Mouse (Mus musculus): ENCODE measurements around the gene Napa.

Napa gene

GRCm38 (mm10) chr7:16133691-16134090, 35.4 kb downstream of the Napa start:
- DNase-seq, result no peak

DNA sequence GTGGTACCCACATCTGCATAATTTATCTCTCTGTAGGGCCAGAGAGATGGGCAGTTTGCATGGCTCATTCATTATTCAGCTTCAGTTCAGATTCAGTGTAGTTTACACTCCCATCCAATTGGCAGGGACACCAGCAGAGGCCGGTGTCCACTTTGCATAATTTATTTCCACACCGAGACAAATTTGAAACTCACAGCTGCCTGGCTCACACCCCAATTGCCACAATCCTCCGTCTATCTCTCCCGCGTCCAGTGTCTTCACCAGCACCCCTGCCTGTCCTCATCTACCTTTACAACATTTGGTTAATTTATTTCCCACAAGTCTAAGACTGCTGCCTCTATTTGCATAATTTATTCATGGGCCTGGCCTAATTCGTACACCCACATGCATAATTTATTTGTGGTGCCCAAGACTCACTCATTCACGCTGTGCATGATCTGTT, 36.7 kb downstream of the Napa start:
- DNase-seq, result no peak

DNA sequence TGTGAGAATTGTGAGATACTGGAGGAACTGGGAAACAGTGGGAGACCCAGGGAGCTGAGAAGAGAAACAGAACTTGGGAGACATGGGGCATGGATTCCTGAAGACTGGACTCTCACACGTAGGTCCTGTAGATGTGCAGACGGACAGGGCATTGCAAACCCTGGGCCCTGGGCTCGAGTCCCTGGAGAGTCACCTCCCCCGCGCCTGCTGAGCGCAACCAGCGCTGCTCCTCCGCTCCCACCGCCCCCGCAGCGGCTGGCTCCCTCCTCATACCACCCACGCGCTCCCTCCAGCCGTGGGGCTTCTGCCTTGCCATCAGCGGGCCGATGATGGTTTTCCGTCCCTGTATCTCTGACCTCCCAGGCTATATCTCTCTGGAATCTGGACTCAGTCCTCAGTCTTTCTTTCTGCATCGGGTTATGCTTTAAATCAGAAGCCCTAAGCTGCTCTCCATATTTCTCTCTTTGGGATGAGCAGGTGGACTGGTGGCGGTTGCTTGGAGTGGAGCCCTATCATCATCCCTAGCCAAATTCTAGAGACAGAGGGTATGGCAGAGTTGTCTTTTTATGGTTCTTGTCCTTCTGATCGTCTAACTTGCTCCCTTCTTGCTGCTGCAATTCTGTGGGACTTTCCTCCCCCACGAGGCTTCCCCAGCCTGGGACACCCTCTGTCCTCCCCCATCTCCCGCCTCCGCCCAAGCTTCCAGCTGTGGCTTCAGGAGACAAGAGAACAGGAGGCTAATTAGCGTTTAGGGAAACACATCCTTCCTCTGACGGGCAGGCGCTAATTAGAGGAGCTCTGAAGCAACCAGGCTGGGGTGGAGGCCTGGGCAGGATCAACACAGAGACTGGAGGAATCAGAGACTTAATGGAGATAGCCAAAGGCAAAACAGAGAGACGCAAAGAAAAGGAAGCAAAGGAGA, 48.5 kb downstream of the Napa start:
- no peak for DNase-seq

DNA sequence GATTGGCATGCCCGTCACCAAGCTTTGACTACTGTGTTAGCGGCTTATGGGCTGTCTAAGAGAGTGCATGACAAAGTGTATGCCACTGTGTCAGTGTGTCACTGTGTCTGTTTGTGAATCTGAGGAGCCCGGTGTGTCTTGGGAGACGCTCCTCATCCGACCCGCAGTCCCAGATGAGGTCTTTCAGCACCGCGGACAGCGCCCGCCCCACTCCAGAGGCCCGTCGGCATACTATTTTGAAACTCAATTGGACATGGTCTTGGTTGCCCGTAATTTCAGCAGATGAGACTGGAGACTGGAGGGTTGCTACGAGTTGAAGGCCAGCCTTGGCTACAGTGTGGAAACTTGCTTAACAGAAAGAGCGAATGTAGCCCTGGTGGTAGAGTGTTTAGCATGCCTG, 49.4 kb downstream of the Napa start:
- peak; percentile 73 to 78 for DNase-seq

DNA sequence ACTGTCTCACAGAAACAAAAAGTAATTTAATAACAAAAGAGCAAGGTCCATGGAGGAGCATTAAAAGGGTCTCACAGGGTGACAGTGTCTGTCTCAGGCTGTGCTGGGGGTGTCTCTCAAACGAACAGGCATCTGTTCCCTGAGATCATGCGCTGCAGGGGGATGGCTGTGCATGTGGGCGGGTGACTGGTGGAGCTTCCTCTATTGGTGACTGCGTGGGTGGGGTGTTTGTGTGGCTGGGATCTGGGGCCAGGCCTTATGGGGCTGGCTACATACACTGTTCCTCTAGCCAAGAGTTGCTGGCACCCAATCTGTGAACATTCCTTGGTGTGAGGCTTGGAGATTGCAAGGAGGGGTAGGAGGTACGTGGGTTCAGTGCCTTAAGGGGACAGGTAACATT, 51.0 kb downstream of the Napa start:
- no peak for DNase-seq

DNA sequence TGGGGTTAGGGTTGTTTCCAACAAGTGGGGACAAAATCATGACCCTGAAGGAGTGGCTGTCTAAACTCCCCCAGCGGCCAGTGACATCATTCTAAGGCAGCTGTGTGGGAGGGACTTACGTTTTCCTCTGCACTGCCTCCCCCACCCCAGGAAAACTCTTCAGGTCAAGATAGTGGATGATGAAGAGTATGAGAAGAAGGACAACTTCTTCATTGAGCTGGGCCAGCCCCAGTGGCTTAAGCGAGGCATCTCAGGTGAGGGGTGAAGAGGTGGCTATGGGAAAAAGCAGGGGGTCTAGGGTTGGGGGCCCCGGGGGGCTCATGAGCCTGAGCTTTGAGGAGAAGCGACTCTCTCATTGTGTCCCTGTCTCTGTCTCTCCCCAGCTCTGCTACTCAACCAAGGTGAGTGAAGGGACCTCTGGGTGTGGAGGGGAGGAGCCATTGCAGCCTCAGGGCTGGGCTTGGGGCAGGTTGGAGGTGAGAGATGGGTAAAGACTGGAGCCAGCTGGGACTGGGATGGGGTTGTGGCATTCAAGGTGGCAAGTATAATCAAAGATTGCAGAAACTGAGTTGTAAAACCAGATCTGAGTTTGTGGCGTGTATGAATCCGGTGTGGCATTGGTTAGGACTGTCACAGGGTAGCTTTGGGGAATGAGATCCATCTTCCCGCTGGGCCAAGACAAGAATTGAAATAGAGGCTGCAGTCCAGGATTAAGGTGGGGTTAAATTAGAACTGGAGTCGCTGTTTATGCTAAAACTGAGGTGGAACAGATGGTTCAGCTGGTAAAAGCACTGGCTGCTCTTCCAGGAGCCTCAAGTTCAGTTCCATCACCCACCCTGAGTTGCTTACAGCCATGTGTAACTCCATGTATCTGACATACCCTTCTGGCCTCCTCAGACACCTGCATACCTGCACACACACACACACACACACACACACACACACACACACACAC, 52.2 kb downstream of the Napa start:
- DNase-seq, result no peak

GRCm38 (mm10) chr7:16153522-16153921, 55.3 kb downstream of the Napa start:
- peak; percentile 50 to 57 for DNase-seq

- DNase-seq, result no peak
Measured at GRCm38 (mm10) chr7:16155132-16155872, 57.0 kb downstream of the Napa start.

DNA sequence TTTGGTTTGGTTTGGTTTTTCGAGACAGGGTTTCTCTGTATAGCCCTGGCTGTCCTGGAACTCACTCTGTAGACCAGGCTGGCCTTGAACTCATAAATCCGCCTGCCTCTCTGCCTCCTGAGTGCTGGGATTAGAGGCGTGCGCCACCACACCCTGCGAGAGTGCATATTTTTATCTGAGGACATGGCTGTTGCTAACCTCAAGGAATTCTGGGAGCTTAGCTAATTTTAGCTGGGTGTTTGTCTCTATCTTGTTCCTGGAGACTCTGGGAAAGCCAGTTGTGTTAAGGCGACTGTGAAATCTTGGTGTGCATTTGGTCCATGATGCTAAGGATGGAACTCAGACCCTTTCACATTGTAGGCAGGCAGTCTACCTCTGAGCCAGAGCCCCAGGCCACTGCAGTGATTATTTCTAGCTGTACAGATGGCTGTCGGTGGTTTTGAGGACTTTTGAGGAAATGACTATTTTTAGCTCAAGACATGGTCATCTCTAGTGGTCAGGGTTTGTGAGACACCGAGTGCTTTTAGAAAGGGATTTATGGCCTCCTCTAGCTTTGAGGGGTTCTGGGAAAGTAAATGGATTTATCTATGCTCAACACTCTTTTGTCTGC, 58.0 kb downstream of the Napa start:
- no peak for DNase-seq

GRCm38 (mm10) chr7:16158735-16159134, 60.5 kb downstream of the Napa start:
- no peak for DNase-seq

DNA sequence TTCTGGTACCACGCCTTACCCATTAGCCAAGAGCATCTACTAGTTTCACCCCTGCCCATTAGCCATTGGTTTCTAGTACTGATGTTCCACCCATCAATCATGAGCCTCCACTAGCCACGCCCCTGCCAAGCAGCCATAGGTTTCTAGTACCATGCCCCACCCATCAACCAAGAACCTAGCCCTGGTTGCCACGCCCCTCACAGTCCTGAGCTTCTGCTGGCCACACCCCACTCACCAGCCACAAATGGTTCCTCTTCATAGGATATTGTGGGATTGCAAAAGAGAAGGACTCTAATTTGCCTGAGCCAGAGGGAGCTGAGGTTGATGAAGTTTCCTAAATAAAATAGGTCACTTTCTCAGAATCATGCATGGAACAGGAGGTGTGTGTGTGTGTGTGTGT, 62.4 kb downstream of the Napa start:
- no peak for DNase-seq

DNA sequence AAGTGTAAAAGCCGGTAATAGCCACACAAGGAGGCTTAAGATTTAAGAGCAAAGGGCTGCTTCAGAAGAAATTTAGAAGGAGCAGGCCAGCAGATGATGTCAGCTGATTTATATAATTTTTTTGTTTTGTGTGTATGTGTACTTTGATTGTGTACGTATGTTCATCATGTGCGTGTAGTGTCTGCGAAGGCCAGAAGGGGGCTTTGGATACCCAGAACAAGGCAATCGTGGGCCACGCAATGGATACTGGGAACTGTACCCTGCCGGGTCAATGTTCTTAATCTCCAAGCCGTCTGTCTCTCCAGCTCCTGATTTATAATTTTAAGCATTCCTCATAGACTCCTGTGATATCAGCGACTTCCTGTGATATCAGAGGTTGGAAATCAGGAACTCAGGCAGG, 63.0 kb downstream of the Napa start:
- no peak for DNase-seq

DNA sequence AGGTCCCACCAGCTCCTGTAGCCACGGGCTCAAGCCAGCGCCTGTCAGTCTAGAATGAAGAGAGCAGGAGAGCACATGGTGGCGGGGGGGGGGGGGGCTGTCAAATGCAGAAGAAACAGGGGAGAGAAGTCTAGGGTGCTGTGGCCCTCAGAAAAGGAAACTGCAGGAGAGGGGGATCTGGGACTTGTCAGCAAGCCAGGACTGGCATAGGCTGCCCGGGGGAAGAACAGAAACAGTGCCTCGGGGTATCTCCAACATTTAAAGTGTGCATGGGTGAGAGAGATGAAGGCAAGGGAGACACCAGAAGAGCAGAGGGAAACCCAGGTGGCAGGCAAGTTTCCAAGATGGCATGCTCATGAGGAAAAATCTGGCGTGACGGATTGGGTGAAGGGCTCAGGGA, 63.8 kb downstream of the Napa start:
- DNase-seq, result no peak
